Mouse (Mus musculus): ENCODE results near the gene Sh3bp1.

DNA sequence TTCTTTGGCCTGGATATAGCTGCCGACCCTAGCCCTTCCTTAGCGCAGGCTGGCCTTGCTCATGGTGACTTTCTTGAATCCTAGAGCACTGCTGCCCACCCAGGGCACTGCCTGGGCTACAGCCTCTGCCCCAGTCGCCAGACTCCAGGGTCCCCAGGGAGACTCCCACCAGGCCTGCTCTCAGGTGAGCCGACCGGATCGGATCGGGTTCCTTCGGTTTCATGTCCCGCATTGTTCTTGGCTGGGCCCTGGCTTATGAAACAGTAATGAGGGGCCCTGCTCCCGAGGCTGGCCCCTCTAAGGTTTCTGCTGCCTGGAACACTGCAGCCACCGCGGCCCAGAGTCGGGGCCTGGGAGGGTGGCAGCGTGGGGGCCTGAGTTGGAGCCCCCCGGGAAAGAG lies 57.5 kb downstream of the Sh3bp1 start:
- no peak for TF ChIP-seq POLR2A (IDR thresholded peaks at IDR 0.05; ENCODE audit: extremely low read depth, insufficient read depth, low read length)
- no peak for TF ChIP-seq CTCF (IDR thresholded peaks at IDR 0.05; ENCODE audit: extremely low read depth, insufficient read depth, low read length)
